Mouse (Mus musculus) liver, embryonic 18 days (tissue): ENCODE measurements around the gene Nelfb. TPM values are rescaled to one million over a fixed set of nuclear protein-coding genes. Genes with fewer than 3 reads are reported as not detected.

Source experiments
- polyA plus RNA-seq: library from polyadenylated mRNA; depleted of rRNA; stranded (reverse); fragments of >200 nt; gene quantifications from 2 replicates; pipeline ENCODE4 v1.2.3, GENCODE M21; 2012; rRNA removed

Nelfb gene
- 17.8 and 19.8 TPM in 2 replicates for polyA plus RNA-seq

DNA sequence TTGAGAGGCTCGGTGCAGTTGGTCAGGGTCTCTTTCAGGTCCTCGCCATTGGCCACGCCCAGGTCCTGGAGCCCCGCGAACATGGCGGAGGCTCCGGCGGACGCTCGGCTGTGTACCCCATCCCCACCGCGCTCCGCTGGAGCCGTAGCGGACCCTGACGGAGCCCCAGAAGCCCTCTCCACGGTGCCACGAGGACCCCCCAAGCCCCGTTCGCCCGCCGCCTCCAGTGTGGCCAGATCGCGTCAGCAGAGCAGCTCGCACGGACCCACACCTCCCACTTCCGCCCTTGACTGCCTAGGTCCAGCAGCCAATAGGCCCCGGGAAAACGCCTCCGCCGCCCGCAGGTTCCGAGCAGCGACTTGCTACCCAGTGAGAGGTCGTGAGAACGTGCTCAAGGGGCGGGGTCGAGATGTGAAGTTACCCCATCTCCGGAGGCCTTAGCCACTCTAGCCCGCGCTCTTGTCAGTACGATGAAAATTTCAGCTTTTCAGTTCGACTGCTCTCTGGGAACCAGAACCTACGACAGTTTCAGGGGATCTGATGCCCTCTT is at the start of gene Nelfb:
Gene Nelfb (minus strand): TSS at position 369 of the 550 bp plus-strand sequence.

GRCm38 (mm10) chr2:25255284-25255779 is 44.0 kb upstream of the Nelfb start, which contains the start of gene Tmem203:
Gene Tmem203 (plus strand): TSS chr2:25255439.

GRCm38 (mm10) chr2:25246183-25247072 is 35.1 kb upstream of the Nelfb start, which contains the start of gene AL732309.1:
Gene AL732309.1 (minus strand): TSS chr2:25246863.

GRCm38 (mm10) chr2:25242101-25242506 is 30.8 kb upstream of the Nelfb start, which contains the start of the genes Rnf208 and Cysrt1:
Gene Rnf208 (plus strand): TSS chr2:25242255.
Gene Cysrt1 (minus strand): TSS chr2:25242452.

GRCm38 (mm10) chr2:25236614-25237013 is 25.3 kb upstream of the Nelfb start, which contains the start of gene Rnf224:
Gene Rnf224 (minus strand): TSS chr2:25236787.

DNA sequence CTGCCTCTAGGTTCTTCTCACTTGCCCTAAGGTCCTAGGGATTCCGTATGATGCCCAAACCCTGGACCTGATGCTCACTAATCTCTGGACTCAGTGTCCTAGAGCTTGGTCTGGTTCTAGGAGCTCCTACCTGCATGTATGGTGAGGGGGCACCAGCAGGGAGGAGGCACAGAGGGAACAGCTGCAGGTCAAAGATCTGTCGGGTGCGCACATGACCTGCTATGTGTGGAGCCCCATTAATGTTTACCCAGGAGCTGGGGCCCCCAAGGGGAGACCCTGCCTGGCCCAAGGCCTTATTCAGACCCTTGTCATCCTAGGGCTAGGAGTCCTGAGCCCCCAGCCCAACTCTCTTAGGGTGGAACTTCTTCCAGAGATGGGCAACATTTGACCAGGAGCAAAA is 22.8 kb upstream of the Nelfb start, which contains the start of gene Slc34a3:
Gene Slc34a3 (minus strand): TSS at position 315 of the 400 bp plus-strand sequence.

GRCm38 (mm10) chr2:25224492-25224765 is 13.1 kb upstream of the Nelfb start, which contains the start of gene Tubb4b:
Gene Tubb4b (minus strand): TSS chr2:25224702.

DNA sequence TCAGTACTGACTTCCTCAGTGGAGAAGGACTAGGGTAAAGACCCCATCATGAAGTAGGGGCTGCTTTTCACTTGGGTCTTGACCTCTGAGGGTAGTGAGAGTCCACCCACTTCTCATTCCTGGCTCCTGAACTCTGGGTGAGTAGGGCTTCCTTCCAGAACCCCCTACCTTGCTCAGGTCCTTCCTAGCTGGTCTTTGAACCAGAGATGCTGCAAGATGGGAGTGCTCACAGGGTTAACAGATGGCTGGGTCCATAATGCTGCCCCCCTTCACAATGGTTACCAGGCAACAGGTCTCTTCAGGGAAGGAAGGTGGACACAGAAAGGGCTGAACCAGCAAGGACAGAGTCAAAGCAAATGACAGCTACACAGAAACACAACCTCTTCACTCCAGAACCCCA is 7.2 kb upstream of the Nelfb start, which contains the start of gene Fam166a:
Gene Fam166a (plus strand): TSS at position 301 of the 400 bp plus-strand sequence.

GRCm38 (mm10) chr2:25214444-25214843 is 3.2 kb upstream of the Nelfb start, which contains the start of gene Stpg3:
Gene Stpg3 (minus strand): TSS chr2:25214637.

DNA sequence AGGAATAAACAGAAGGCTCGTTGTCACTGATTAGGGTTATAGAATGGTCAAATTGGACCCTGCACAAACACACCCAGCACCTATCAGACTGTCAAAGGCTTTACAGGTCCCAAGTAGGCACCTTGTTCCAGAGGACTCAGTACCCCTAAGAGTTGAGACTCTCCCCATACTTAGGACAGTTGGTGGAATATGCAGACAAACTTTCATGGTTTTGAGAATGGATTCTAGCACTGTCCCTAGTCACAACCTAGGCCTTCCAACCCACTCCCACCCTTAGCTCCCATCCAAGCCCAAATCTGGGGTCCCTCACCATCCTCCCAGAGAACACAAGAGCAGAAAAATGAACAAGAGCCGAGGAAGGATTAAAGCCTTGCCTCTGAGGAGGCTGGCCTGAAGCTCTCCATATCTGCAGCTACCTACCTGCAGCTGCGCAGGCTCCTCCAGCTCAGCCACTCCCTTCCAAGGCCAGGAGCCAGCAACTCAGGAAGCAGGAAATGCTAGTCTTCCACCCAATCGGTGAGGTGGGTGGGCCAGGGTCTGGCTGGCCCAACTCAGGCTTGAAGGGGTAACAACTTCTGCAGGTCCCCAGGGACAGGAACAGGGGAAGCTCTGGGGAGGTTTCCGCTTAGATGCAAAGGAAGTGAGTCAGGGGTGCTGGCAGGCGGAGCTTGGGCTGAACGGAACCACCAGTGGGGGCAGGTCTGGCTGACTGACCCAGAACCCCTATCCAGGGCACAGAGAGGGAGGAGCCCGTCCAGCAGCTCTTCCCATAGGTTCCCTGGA is 14.9 kb downstream of the Nelfb start, which contains the start of gene Tor4a:
Gene Tor4a (minus strand): TSS at position 715 of the 783 bp plus-strand sequence.

DNA sequence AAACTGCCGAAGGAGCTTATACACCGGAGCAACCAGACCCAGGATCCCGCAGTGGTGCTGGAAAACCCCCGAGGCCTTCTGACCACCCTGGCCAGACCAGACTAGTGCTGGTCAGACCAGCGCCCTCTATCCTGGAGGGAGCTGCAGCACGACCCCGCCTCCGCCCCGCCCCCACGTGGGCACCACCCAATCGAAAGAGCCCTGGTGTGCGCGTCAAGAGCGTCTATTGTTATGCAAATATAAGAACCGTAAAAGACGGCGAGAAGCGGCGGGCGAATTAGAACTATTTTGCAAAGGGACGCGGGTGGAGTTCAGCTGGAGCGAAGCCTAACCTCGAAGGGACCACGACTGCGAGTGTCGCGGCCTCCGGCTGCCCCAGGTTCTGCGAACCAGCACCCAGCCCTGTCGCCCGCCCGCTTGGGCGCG is 30.8 kb downstream of the Nelfb start, which contains the start of gene Nrarp:
Gene Nrarp (plus strand): TSS at position 281 of the 426 bp plus-strand sequence.

Other genes starting within 250 kb of the Nelfb start
- 7.0 and 7.1 TPM in 2 replicates for gene Dph7, start 249.1 kb downstream of the Nelfb start, polyA plus RNA-seq
- 38.0 and 42.6 TPM in 2 replicates for gene Mrpl41, start 236.4 kb downstream of the Nelfb start, polyA plus RNA-seq
- gene Pnpla7, start 235.5 kb downstream of the Nelfb start, polyA plus RNA-seq, result 18.9 and 24.4 TPM in 2 replicates
- 31.2 and 35.7 TPM in 2 replicates for gene Nsmf, start 157.1 kb downstream of the Nelfb start, polyA plus RNA-seq
- 36.7 and 53.2 TPM in 2 replicates for gene Entpd8, start 131.2 kb downstream of the Nelfb start, polyA plus RNA-seq
- gene Noxa1, start 116.3 kb downstream of the Nelfb start, polyA plus RNA-seq, result 0.72 and 0.76 TPM in 2 replicates
- 2.5 and 3.5 TPM in 2 replicates for gene Nrarp, start 30.7 kb downstream of the Nelfb start, polyA plus RNA-seq
- gene Tor4a, start 14.6 kb downstream of the Nelfb start, polyA plus RNA-seq, result 6.2 and 6.6 TPM in 2 replicates
- gene Stpg3, start 3.1 kb upstream of the Nelfb start, polyA plus RNA-seq, result not detected in 2 replicates
- not detected in 2 replicates for gene Fam166a, start 7.3 kb upstream of the Nelfb start, polyA plus RNA-seq
- 344 and 395 TPM in 2 replicates for gene Tubb4b, start 13.2 kb upstream of the Nelfb start, polyA plus RNA-seq
- 0.05 TPM in 1 of 2 replicates, not detected in the other for gene Slc34a3, start 22.9 kb upstream of the Nelfb start, polyA plus RNA-seq
- gene Rnf224, start 25.3 kb upstream of the Nelfb start, polyA plus RNA-seq, result 0.02 TPM in 1 of 2 replicates, not detected in the other
- gene Rnf208, start 30.8 kb upstream of the Nelfb start, polyA plus RNA-seq, result 0.78 TPM in 2 replicates
- gene Cysrt1, start 31.0 kb upstream of the Nelfb start, polyA plus RNA-seq, result not detected in 2 replicates
- gene AL732309.1, start 35.4 kb upstream of the Nelfb start, polyA plus RNA-seq, result 4.5 and 4.6 TPM in 2 replicates
- gene Tmem203, start 44.0 kb upstream of the Nelfb start, polyA plus RNA-seq, result 12.7 and 14.9 TPM in 2 replicates
- 2.4 and 3.4 TPM in 2 replicates for gene Tprn, start 51.1 kb upstream of the Nelfb start, polyA plus RNA-seq
- gene Ssna1, start 60.9 kb upstream of the Nelfb start, polyA plus RNA-seq, result 48.3 and 51.8 TPM in 2 replicates
- 19.6 and 21.3 TPM in 2 replicates for gene Anapc2, start 61.0 kb upstream of the Nelfb start, polyA plus RNA-seq
- gene Tmem210, start 76.7 kb upstream of the Nelfb start, polyA plus RNA-seq, result not detected in 2 replicates
- gene Lrrc26, start 78.4 kb upstream of the Nelfb start, polyA plus RNA-seq, result 0.05 TPM in 1 of 2 replicates, not detected in the other
- gene Grin1, start 107.7 kb upstream of the Nelfb start, polyA plus RNA-seq, result 0.01 TPM in 1 of 2 replicates, not detected in the other
- gene Man1b1, start 120.8 kb upstream of the Nelfb start, polyA plus RNA-seq, result 5.0 and 5.1 TPM in 2 replicates
- 16.5 and 17.1 TPM in 2 replicates for gene Dpp7, start 144.9 kb upstream of the Nelfb start, polyA plus RNA-seq
- 7.3 and 8.2 TPM in 2 replicates for gene Uap1l1, start 154.2 kb upstream of the Nelfb start, polyA plus RNA-seq
- gene Sapcd2, start 160.8 kb upstream of the Nelfb start, polyA plus RNA-seq, result 8.4 and 10.1 TPM in 2 replicates
- gene Entpd2, start 184.4 kb upstream of the Nelfb start, polyA plus RNA-seq, result 6.0 and 7.2 TPM in 2 replicates
- 6.9 and 7.6 TPM in 2 replicates for gene Npdc1, start 187.9 kb upstream of the Nelfb start, polyA plus RNA-seq
- 0.87 and 0.96 TPM in 2 replicates for gene Fut7, start 211.8 kb upstream of the Nelfb start, polyA plus RNA-seq
- gene Abca2, start 217.2 kb upstream of the Nelfb start, polyA plus RNA-seq, result 2.1 and 2.4 TPM in 2 replicates
- gene Clic3, start 245.3 kb upstream of the Nelfb start, polyA plus RNA-seq, result 1.8 and 2.3 TPM in 2 replicates
- 12.5 and 13.0 TPM in 2 replicates for gene Paxx, start 249.6 kb upstream of the Nelfb start, polyA plus RNA-seq